Mouse (Mus musculus): ENCODE measurements at regions not wholly inside any gene's neighbourhood (a gene's known extent, or its start where the extent isn't known, plus 50 kb on each side); places are given as distances from the start of the nearest gene placed in this dataset.
"Not testable (repeated sequence)": the region's sequence is repeated elsewhere in the genome, so short reads cannot be mapped to it uniquely, and the experiment has no call there.

- ATAC-seq (ENCODE audit: extremely low read depth, insufficient number of reproducible peaks, low FRiP score, poor library complexity, severe bottlenecking): not testable (repeated sequence)
Measured at GRCm38 (mm10) chr12:21680026-21680425, 262.6 kb upstream of the Ywhaq start.

GRCm38 (mm10) chr12:21649381-21649780 lies 231.9 kb upstream of the Ywhaq start:
- ATAC-seq (ENCODE audit: extremely low read depth, insufficient number of reproducible peaks, low FRiP score, poor library complexity, severe bottlenecking): not testable (repeated sequence)

- ATAC-seq (ENCODE audit: extremely low read depth, insufficient number of reproducible peaks, low FRiP score, poor library complexity, severe bottlenecking): not testable (repeated sequence)
Measured at GRCm38 (mm10) chr12:21613781-21614180, 196.3 kb upstream of the Ywhaq start.

- ATAC-seq (ENCODE audit: extremely low read depth, insufficient number of reproducible peaks, low FRiP score, poor library complexity, severe bottlenecking): no peak
Measured at GRCm38 (mm10) chr12:21568415-21569040, 151.1 kb upstream of the Ywhaq start.

DNA sequence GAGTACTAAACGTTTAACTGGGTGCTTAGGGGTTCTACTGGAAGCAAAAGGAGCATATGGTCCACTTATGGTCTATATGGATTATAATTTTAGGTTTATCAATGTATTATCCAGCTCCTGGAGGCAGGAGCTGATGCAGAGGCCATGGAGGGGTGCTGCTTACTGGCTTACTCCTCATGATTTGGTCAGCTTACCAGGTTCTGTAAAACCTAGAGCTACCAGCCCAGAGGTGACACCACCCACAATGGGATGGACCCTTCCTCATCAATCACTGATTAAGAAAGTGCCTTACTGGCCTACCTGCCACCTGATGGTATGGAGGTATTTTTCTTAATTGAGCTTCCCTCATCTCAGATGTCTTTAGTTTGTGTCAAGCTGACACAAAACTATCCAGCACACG lies 126.5 kb upstream of the Ywhaq start:
- ATAC-seq (ENCODE audit: extremely low read depth, insufficient number of reproducible peaks, low FRiP score, poor library complexity, severe bottlenecking): not testable (repeated sequence)

- peak; percentile 55 for ATAC-seq (ENCODE audit: extremely low read depth, insufficient number of reproducible peaks, low FRiP score, poor library complexity, severe bottlenecking)
Measured at GRCm38 (mm10) chr12:21543153-21543894, 125.9 kb upstream of the Ywhaq start.

GRCm38 (mm10) chr12:21531766-21532165 lies 114.3 kb upstream of the Ywhaq start:
- no peak for ATAC-seq (ENCODE audit: extremely low read depth, insufficient number of reproducible peaks, low FRiP score, poor library complexity, severe bottlenecking)

DNA sequence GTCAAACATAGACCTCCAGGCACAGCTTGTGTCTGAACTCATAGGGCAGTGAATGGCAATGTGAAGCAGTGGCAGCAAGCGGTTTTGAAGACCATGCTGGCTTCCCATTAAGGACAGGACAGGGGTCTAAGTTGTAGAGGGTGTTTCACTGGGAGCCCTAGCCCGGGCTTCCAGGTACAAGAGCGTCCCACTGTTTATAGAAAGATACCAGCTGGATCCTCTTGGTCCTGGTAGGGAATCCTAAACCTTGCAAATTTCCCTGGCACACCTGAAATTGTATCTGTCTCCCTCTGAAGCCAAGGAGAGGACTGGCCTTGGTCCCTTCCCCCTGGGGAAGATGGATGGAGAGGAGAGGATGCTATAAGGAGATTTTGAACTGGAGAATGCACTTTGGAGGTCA lies 111.9 kb upstream of the Ywhaq start:
- not testable (repeated sequence) for ATAC-seq (ENCODE audit: extremely low read depth, insufficient number of reproducible peaks, low FRiP score, poor library complexity, severe bottlenecking)

- not testable (repeated sequence) for ATAC-seq (ENCODE audit: extremely low read depth, insufficient number of reproducible peaks, low FRiP score, poor library complexity, severe bottlenecking)
Measured at GRCm38 (mm10) chr12:21527336-21527735, 109.9 kb upstream of the Ywhaq start.

DNA sequence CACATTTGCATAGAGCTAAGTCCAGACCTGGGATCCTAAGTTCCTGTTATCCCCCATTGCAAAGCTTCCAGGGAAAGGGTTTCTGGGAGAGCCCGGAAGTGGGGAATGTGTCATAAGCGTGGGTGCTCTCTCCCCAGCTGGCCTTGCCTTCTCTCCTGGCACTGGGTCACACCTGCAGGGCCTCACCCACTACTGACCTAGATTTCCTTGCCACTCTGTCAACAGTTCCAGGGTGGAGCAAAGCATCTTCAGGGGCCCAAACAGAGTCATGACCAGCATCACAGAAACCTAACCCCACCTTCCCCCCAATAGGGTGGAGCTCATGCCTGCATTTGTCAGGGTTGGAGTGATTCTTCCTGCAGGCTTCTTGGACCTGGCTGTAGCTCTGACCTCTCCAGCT lies 109.5 kb upstream of the Ywhaq start:
- not testable (repeated sequence) for ATAC-seq (ENCODE audit: extremely low read depth, insufficient number of reproducible peaks, low FRiP score, poor library complexity, severe bottlenecking)

GRCm38 (mm10) chr12:21525567-21525966 lies 108.1 kb upstream of the Ywhaq start:
- peak; percentile 67 for ATAC-seq (ENCODE audit: extremely low read depth, insufficient number of reproducible peaks, low FRiP score, poor library complexity, severe bottlenecking)

GRCm38 (mm10) chr12:21522621-21523020 lies 105.2 kb upstream of the Ywhaq start:
- ATAC-seq (ENCODE audit: extremely low read depth, insufficient number of reproducible peaks, low FRiP score, poor library complexity, severe bottlenecking): no peak

- ATAC-seq (ENCODE audit: extremely low read depth, insufficient number of reproducible peaks, low FRiP score, poor library complexity, severe bottlenecking): no peak
Measured at GRCm38 (mm10) chr12:21519058-21519457, 101.6 kb upstream of the Ywhaq start.

DNA sequence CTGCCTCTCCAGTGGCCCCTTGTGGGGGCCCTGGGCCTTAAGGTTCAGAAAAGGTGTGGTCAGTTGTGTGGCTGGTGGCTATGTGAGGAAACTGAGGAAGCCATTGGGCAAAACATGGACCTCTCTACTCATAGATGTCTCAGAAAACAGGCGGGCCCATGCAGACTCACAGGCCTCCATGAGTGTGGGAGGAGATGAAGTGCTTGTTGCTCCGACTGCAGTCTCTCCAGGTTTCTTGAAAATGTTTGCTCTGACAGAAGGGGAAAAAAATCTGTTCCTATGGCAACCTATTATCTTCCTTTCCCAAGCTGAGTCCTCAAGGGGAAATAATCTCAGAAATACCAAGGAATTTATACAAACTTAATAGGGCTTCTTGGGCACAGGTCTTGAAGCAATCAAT lies 95.3 kb upstream of the Ywhaq start:
- ATAC-seq (ENCODE audit: extremely low read depth, insufficient number of reproducible peaks, low FRiP score, poor library complexity, severe bottlenecking): no peak

DNA sequence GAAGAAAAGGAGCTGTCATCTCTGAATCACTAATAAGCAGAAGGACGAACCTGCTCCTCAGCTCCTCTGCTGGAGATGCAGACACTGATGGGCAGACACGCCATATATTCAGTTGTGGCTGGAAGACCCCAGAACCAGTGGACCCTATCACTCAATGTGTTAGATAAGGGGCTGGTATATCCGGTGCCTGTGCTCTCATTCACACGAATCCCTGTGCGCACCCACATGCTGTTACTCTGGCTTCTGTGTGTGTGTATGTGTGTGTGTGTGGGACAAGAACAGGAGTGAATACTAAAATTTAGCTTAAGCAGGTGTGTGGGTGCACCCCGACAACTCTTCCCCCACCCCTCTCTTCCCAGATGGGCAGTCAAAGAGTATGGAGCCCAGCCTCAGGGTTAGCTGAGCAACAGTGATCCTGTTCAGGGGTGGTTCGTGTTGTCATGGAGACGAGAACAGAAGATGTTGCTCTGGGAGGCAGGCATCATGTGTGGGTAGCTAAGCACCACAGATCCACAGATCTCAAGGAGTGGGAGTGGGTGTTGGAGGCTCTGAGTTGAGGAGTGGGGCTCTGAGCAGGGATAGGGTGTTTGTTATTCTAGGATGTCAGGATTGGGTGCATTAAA lies 93.7 kb upstream of the Ywhaq start:
- ATAC-seq (ENCODE audit: extremely low read depth, insufficient number of reproducible peaks, low FRiP score, poor library complexity, severe bottlenecking): no peak

DNA sequence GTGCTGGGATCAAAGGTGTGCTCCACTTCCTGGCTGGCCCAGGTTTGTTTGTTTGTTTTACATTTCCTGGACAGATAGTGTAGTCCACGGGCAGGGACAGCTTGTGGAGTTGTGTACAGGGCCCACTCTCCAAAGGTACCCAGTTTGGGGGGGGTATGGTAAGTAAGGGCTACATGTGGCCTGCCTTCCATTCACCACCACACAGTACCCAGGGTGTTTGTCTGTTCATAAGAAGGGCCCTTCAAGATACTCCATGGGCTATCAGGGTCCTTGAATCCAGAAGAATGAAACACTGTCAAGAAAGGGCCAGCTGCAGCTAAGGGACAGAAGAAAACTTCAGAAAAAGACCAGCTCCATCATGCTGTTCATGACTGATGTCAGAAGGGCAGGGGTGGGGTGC lies 89.6 kb upstream of the Ywhaq start:
- ATAC-seq (ENCODE audit: extremely low read depth, insufficient number of reproducible peaks, low FRiP score, poor library complexity, severe bottlenecking): no peak

DNA sequence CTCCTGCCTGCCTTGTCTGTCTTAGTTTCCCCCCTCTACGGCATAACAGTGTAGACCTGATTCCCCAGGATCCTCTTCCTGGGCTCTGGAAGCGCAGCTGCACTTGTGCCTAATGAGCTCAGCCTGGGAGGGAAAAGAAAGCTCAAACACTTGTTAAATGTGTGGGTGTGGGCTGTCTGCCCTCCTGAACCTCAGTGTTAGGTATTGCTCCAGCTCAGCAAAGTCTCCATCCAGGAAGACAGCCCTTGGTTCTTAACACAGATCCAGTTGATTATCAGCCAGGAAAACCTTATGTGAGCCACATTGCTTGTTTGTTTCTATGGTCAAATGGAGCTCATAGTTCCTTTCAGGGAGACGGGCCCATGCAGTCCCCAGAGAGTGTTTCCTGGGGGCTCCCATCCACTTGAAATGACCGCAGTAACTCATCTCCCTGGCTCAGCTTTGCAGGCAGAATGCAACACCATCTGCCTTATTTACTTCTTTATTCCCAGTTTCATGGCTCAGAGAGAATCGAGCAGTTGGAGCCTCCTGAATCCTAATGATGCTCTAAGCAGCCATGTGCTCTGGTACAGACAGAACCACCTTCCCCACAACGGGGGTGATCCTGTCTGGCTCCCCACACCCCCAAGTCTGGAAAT lies 88.4 kb upstream of the Ywhaq start:
- no peak for ATAC-seq (ENCODE audit: extremely low read depth, insufficient number of reproducible peaks, low FRiP score, poor library complexity, severe bottlenecking)

GRCm38 (mm10) chr12:21503250-21503649 lies 85.8 kb upstream of the Ywhaq start:
- ATAC-seq (ENCODE audit: extremely low read depth, insufficient number of reproducible peaks, low FRiP score, poor library complexity, severe bottlenecking): no peak

- no peak for ATAC-seq (ENCODE audit: extremely low read depth, insufficient number of reproducible peaks, low FRiP score, poor library complexity, severe bottlenecking)
Measured at GRCm38 (mm10) chr12:21496974-21497373, 79.5 kb upstream of the Ywhaq start.

DNA sequence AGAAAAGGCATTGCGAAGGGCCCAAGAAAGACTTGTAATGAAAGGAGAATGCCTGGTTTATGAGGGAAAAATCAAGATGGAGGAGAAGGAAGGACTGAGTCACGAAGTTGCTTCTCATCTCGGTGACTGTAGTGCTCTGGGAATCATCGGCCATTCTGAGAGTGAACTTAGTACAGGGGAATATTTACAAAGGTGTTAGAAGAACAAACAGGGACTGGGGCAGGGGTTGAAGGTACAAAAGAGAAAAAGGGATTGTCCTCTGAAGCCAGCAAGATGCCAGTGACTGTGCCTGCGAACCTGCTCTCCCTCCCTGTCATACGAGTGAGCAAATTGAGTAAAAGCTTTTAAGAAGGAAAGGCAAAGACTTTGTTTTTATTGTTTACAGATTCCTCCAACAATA lies 78.1 kb upstream of the Ywhaq start:
- ATAC-seq (ENCODE audit: extremely low read depth, insufficient number of reproducible peaks, low FRiP score, poor library complexity, severe bottlenecking): no peak

Measured in neutrophil, adult 5-6 weeks (primary cell).